Mouse (Mus musculus) megakaryocyte, embryonic 14.5 days (primary cell): ENCODE data around the gene Dusp21. TPM values are rescaled to one million over a fixed set of nuclear protein-coding genes. Genes with fewer than 3 reads are reported as not detected.
A peak's percentile ranks its signal among the peaks of the same experiment; 100 is the strongest.

Experiments used
- H3K27me3 ChIP-seq: replicated peaks from 2 replicates; pipeline ENCODE3; 2012; ENCODE audit warnings: inconsistent platforms
- H3K36me3 ChIP-seq: replicated peaks from 2 replicates; pipeline ENCODE3; 2012; ENCODE audit warnings: low read length, inconsistent platforms, mixed read lengths
- H3K4me1 ChIP-seq: 2 replicates; pipeline ENCODE4 v1.6.1; 2012; ENCODE audit warnings: inconsistent platforms
- H3K4me3 ChIP-seq: replicated peaks from 2 replicates; pipeline ENCODE3; 2012; ENCODE audit warnings: moderate library complexity, mild to moderate bottlenecking, inconsistent platforms
- H3K9me3 ChIP-seq: 2 replicates; pipeline ENCODE4 v1.6.1; 2012; ENCODE audit warnings: inconsistent platforms
- FLI1 ChIP-seq: IDR thresholded peaks from 2 replicates; pipeline ENCODE4 v1.6.1; 2012; ENCODE audit warnings: low read length, inconsistent platforms, mixed read lengths
- GATA1 ChIP-seq: IDR thresholded peaks from 3 replicates; pipeline ENCODE4 v1.6.1; 2012; ENCODE audit warnings: mixed read lengths, low read length, inconsistent platforms, borderline replicate concordance
- polyA plus RNA-seq: library from polyadenylated mRNA; stranded (reverse); fragments of >175 nt; gene quantifications from 2 replicates; pipeline ENCODE4 v1.2.3, GENCODE M21; 2012; ENCODE audit warnings: low replicate concordance; ENCODE audit not compliant: insufficient read depth

Dusp21 gene
- not detected in 2 replicates for polyA plus RNA-seq

DNA sequence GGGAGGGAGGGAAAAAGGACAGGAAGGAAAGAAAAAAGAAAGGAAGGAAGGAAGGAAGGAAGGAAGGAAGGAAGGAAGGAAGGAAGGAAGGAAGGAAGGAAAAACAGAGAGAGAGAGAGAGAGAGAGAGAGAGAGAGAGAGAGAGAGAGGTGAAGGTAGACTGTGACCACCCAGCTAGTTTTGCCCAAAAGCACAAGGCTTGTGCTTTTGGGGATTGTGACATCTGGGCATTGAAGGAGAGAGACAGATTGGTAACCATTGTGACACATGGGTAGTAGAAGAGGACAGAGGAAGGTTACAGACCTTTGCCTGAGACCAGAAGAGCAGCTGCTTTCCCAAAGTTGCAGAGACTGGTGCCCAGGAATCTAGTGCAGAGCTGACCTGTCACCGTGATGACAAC, at the start of gene Dusp21:
Gene Dusp21, plus strand, starts transcription at position 301 of the 400 bp plus-strand sequence.
- H3K9me3 ChIP-seq, result peaks cover 3% of the 10 kb centered on the region; the same call in 1 of the 2 replicates
- no peaks in the 10 kb centered on the region for H3K36me3 ChIP-seq
- no peak within 1 kb of the TSS for H3K4me3 ChIP-seq
- no peaks in the 10 kb centered on the region for H3K27me3 ChIP-seq
- no peak for TF ChIP-seq GATA1
- no peak for TF ChIP-seq FLI1
- no peaks in the 10 kb centered on the region for H3K4me1 ChIP-seq

DNA sequence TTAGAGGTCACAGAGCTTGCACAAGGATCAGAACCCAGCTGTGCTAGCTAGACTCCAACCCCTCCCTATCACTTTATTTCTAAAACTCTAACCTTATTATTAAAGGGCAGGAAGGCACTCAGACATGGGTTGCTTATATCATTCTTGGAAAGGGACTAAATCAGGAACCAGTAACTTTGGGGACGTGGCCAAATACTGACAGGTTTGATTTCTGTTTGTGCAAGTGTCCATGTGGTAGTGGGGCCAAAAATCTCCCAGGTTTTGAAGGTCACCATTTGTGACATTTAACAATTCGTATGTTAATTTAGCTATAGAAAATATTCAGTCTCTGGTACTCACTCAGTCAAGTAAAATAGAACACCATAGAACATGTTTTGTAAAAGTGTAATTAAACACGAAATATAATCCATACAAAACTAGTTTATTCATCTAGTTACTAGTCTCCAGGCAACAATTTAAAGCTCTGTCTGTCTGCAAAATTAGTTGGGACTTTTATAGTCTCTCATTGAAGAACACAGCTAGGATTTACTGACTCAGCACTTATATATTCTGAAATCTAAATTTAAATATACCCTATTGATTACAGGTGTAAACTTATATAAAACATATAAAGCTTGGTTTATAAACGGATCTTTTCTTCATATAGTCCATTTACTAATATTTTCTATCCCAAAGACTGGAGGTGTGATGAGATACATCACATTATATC, 15.2 kb downstream of the Dusp21 start:
- TF ChIP-seq FLI1 (no peak), GATA1 (no peak)
- Histone ChIP-seq H3K4me1 (no peaks in the 10 kb centered on the region; the same call in 1 of the 2 replicates), H3K9me3 (no peaks in the 10 kb centered on the region), H3K27me3 (no peaks in the 10 kb centered on the region), H3K36me3 (no peaks in the 10 kb centered on the region), H3K4me3 (peak overlapping the region; percentile 99)

DNA sequence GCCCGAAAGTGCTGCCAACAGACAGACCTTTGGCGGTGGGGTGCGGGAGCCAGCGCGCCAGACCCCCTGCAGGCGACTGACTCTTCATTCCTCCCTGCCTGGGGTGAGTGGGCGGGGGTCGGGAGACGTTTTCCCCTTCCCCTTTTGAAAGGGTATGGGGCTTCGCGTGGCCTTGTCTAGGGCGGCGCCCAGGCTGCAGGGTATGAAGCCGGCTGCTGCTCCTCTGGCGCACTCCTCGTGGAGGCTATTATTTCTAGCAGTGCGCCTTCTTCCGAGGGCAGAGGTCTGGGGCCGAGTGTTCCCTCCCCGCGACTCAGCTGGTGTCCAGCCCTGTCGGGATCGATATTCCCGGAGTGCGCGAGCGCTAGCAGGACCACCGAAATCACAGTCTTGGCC, 16.1 kb downstream of the Dusp21 start:
- Histone ChIP-seq H3K9me3 (no peaks in the 10 kb centered on the region), H3K4me3 (peak overlapping the region; percentile 99), H3K27me3 (no peaks in the 10 kb centered on the region), H3K4me1 (no peaks in the 10 kb centered on the region; the same call in 1 of the 2 replicates), H3K36me3 (no peaks in the 10 kb centered on the region)
- TF ChIP-seq GATA1 (no peak), FLI1 (no peak)

DNA sequence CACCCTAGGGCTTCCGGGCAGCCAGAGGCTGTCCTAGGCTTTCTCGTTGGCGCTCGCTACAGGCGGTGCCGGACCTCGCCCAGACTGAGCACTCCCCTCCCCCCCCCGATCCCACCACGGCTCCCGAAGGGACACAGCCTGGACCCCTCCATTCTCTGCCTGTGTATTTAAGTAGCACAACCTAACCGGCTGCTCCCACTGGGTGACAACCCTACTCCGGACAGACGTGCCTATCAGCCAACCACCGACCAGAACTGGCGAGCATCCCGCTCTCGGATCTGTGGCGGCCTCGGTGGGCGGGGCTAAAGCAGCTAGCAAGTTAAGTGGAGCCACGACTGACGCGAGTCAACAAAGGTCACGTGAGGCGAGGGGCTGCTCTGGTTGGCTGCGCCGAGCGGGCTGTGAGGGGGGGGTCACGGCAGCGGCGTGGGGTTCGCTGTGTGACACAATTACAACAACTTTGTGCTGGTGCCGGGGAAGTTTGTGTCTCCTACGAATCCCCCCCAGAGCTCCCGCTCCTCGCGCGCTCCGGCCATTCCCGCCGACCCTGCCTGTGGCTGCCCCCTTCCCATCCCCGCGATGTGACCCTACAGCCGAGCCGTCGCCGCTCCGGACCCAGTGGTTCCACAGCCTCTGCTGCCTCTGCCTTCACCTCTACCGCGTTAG, 16.7 kb downstream of the Dusp21 start, which contains the start of gene Kdm6a:
Gene Kdm6a, plus strand, starts transcription at position 384 of the 666 bp plus-strand sequence.
- H3K4me3 ChIP-seq, result peak within 1 kb of the TSS; percentile 99
- no peaks in the 10 kb centered on the region for H3K36me3 ChIP-seq
- no peaks in the 10 kb centered on the region; the same call in 1 of the 2 replicates for H3K4me1 ChIP-seq
- H3K9me3 ChIP-seq, result no peaks in the 10 kb centered on the region
- TF ChIP-seq FLI1 (no peak), GATA1 (no peak)
- no peaks in the 10 kb centered on the region for H3K27me3 ChIP-seq

DNA sequence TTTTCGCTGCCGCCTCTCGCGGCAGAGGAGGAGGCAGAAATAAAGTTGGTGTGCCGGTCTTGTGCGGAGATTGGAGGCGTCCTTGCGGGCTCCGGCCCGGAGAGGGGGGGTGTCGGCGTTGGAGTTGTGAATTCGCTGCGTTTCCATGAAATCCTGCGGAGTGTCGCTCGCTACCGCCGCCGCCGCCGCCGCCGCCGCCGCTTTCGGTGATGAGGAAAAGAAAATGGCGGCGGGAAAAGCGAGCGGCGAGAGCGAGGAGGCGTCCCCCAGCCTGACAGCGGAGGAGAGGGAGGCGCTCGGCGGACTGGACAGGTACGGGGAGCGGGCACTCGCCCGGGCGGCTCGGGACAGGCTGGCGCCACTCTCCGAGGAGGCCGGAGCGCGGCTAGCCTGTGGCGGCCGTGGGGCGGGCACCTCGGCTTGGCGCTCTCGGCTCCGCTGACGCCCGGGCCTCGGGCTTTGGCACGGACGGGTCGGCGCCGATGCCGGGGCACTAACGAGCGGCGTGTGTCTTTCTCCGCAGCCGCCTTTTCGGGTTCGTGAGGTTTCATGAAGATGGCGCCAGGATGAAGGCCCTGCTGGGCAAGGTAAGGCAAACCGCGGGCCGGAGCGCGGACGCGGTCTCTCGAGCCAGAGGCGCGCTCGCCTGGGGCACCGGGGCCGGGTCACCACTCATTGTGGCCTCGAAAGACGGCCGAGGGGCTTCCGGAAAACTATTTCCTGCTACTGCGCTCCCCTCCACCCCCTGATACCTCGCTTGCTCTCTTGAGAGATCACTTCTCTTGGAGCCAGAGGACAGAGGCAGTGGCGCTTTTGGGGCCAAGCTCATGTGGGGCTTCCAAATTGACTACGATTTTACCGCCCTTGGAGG, 17.4 kb downstream of the Dusp21 start:
- Histone ChIP-seq H3K27me3 (no peaks in the 10 kb centered on the region), H3K9me3 (no peaks in the 10 kb centered on the region), H3K4me3 (peak overlapping the region; percentile 99), H3K4me1 (no peaks in the 10 kb centered on the region; the same call in 1 of the 2 replicates), H3K36me3 (no peaks in the 10 kb centered on the region)
- no peak for TF ChIP-seq FLI1
- TF ChIP-seq GATA1, result no peak

DNA sequence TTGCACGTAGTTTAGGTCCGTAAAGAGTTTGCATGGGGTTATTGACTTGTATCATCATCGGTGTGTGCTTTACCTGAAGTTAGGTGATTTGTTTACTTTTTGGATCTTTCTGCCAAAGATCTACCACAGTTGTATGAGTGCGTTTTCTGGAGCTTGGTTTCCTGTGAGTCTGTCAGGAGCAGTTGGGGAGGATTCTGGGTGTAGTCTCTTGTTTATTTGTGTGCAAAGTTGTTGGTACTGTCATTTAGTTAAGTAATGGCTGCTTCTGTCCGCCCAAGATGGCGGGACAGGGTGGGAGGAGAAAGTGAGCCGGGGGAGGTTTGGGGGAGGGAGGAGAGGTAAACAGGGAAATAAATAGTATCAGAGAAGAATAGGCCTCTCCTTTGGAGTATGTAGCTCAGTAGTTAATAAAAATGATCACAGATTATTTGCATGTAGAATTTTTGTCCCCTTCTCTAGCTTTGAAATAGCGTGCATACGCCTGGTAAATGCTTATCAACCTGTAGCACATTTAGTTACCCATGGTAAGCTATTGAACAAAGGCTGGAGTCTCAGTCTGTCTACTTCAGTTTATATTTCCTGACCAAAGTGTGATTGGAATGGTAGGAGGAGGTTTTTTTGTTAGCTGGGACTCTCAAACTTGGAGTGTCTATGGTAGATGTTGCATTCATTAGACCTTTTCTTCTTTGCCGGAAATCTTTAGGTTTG, 18.4 kb downstream of the Dusp21 start:
- Histone ChIP-seq H3K4me3 (peak overlapping the region; percentile 99), H3K4me1 (no peaks in the 10 kb centered on the region; the same call in 1 of the 2 replicates), H3K27me3 (no peaks in the 10 kb centered on the region), H3K36me3 (no peaks in the 10 kb centered on the region), H3K9me3 (no peaks in the 10 kb centered on the region)
- TF ChIP-seq FLI1 (no peak), GATA1 (no peak)

DNA sequence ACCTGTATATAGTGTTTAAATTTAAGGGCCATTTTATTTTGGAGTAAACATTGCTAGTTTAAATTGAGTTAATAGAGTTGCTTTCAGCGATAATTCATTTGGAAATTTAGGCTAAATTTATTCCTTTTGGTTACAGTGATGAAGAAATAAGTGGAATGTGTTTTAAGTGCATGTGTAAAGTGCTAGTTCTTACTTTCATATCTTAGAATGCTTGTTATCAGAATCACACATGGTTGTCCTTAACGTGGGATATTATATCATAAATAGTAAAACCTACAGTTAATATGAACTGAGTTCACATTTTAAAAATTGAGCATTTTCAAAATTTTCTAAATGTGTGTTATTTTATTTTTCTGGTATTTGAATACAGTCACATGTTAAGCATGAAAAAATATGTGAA, 19.5 kb downstream of the Dusp21 start:
- TF ChIP-seq GATA1 (no peak), FLI1 (no peak)
- no peaks in the 10 kb centered on the region for H3K9me3 ChIP-seq
- no peaks in the 10 kb centered on the region; the same call in 1 of the 2 replicates for H3K4me1 ChIP-seq
- no peaks in the 10 kb centered on the region for H3K36me3 ChIP-seq
- no peaks in the 10 kb centered on the region for H3K27me3 ChIP-seq
- H3K4me3 ChIP-seq, result peak overlapping the region; percentile 99

DNA sequence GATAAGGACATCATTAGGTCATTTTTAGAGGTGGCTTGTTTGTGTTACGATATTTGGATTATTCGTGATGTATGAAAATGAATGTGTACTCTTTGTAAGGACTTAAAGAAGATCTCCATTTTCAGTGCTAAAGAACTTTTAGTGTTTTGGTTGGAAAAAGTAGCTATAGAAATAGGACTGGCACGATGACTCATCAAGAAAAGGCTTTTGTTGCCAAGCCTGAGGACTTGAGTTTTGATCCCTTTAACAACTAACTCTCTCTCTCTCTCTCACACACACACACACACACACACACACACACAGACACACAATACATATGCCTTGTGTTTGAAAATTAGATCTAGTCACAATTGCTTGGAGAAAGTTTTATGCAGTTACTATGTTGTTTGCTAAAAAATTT, 21.3 kb downstream of the Dusp21 start:
- TF ChIP-seq GATA1 (no peak), FLI1 (no peak)
- Histone ChIP-seq H3K36me3 (no peaks in the 10 kb centered on the region), H3K27me3 (no peaks in the 10 kb centered on the region), H3K9me3 (no peaks in the 10 kb centered on the region), H3K4me1 (no peaks in the 10 kb centered on the region; the same call in 1 of the 2 replicates), H3K4me3 (peak overlapping the region; percentile 50)

DNA sequence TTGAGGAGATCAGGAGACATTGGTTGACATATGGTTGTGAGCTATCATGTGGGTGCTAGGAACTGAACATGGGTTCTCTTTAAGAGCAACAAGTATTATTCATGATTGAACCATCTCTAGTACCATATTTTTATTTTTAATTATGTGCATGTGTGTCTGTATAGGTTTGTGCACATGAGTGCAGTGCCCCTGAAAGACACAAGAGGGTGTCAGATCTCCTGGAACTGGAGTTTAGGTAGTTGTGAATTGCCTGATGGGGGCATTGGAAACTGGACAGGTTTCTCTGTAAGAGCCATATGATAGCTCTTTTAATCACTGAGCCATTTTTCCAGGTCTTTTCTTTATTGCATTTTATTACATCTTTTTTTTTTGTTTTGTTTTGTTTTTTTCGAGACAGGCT, 23.3 kb downstream of the Dusp21 start:
- H3K4me3 ChIP-seq, result no peak overlapping the region
- no peak for TF ChIP-seq GATA1
- no peak for TF ChIP-seq FLI1
- H3K27me3 ChIP-seq, result no peaks in the 10 kb centered on the region
- H3K9me3 ChIP-seq, result no peaks in the 10 kb centered on the region
- peaks cover 11% of the 10 kb centered on the region; the same call in 1 of the 2 replicates for H3K4me1 ChIP-seq
- peaks cover 2% of the 10 kb centered on the region for H3K36me3 ChIP-seq
